Comparison of ENCODE assay signal across 24 mouse cellular contexts in the genomic region with DNA sequence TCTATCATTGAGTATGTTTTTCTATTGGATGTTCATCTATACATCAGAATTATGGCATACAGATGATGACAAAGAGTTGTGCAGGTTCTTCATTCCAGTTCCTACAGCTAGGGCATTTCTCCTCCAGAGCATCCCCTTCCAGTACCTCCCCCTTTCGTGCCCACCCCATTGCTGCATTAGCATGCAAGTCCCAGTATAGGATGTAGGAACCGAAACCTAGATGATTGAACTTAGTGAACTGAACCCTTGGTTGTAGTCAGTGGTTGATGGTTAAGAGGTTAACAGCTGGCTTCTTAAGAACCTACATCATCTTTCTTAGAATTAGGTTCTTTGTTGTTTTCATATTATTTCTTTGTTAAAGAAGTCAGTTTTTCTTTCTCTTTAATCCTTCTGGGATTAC.
DNase-seq lines count a peak whose midpoint lies in the region; ATAC-seq lines count a peak whose summit lies in the region.
"Had no signal": no experiment of that assay in that cellular context is flagged by ENCODE, and none has a peak within 500 bp of the region (broad histone marks: within the 10 kb centered on the region; RNA-seq: fewer than 3 reads in every experiment).

No protein-coding gene starts in this region.

- DNase-seq in spleen, postnatal 36 days (ENCODE audit: low spot score in 2 of 2), result peak; percentile 30 to 41
- DNase-seq in spleen, postnatal 4 days (ENCODE audit: low spot score in 2 of 2), result no peak
- peak; percentile 63 for DNase-seq in splenic B cell, adult 2 months (ENCODE audit: low read depth, low spot score)
- DNase-seq in ovary, postnatal 14 days (ENCODE audit: low spot score), result no peak
- DNase-seq in urinary bladder, postnatal 10 days (ENCODE audit: low spot score), result no peak
- DNase-seq: adrenal gland, adult 8-10 months; adrenal gland, postnatal 25 days; cerebellum, adult 11-12 months; cerebellum, adult 8-10 months; cerebellum, postnatal 10 days; cerebellum, postnatal 36 days; embryo, embryonic 11 days; gastrocnemius, postnatal 25 days; heart, adult 2 months; heart, postnatal 36 days had no signal

- ATAC-seq in megakaryocyte, adult 5-6 weeks (ENCODE audit: poor library complexity, severe bottlenecking), result peak; percentile 35; the same call in 1 of the 2 replicates
- ATAC-seq: activated CD4-positive, CD25-positive, alpha-beta regulatory T cell, adult 4 months; CD4-positive, CD25-positive, alpha-beta regulatory T cell, adult 4 months; forebrain, embryonic 15.5 days; hindbrain, embryonic 16.5 days had no signal

- no peaks in the 10 kb centered on the region for H3K36me3 ChIP-seq in splenic B cell, adult 2 months (ENCODE audit: control insufficient read depth, insufficient read depth, low read length, poor library complexity, severe bottlenecking)
- H3K36me3 ChIP-seq: forebrain, embryonic 12.5 days; forebrain, embryonic 15.5 days; hindbrain, embryonic 10.5 days; hindbrain, embryonic 13.5 days had no signal

- no peaks in the 10 kb centered on the region for H3K27me3 ChIP-seq in splenic B cell, adult 2 months (ENCODE audit: control insufficient read depth, insufficient read depth, low read length, poor library complexity, severe bottlenecking)
- H3K27me3 ChIP-seq: embryonic facial prominence, embryonic 13.5 days; forebrain, embryonic 15.5 days; hindbrain, embryonic 13.5 days had no signal

Comparison
In these comparisons a context has a peak if more than half of its experiments do, and no peak if none do; other contexts are left out.
1. DNase-seq: peak in spleen, postnatal 36 days (2 of 2) and splenic B cell, adult 2 months (single experiment); none in spleen, postnatal 4 days (0 of 2), ovary, postnatal 14 days (single experiment) and urinary bladder, postnatal 10 days (single experiment).